9 mouse cellular contexts compared by ENCODE assay signal in genomic region chr13:95017916-95018315, GRCm38 (mm10). TPM values are rescaled to one million over a fixed set of nuclear protein-coding genes. Genes with fewer than 3 reads are reported as not detected.
A peak's percentile ranks its signal among the peaks of the same experiment; 100 is the strongest.
DNase-seq lines count a peak whose midpoint lies in the region; ATAC-seq and TF ChIP-seq lines count a peak whose summit lies in the region.
"Had no signal": no experiment of that assay in that cellular context is flagged by ENCODE, and none has a peak within 500 bp of the region (broad histone marks: within the 10 kb centered on the region; RNA-seq: fewer than 3 reads in every experiment).

No protein-coding gene starts in this region.

- H3K27ac ChIP-seq in ES-Bruce4 (ENCODE audit: insufficient read depth, low read length), result no peak overlapping the region
- no peak overlapping the region for H3K27ac ChIP-seq in embryonic facial prominence, embryonic 15.5 days (replicated peaks)
- H3K27ac ChIP-seq in hindbrain, embryonic 13.5 days, result peak overlapping the region; percentile 58; the same call in 1 of the 2 replicates
- H3K27ac ChIP-seq: heart, embryonic 13.5 days had no signal

- no peaks in the 10 kb centered on the region for H3K9me3 ChIP-seq in ES-Bruce4 (replicated peaks; ENCODE audit: control insufficient read depth, insufficient read depth, low read length, poor library complexity, severe bottlenecking)
- H3K9me3 ChIP-seq in embryonic facial prominence, embryonic 15.5 days (replicated peaks), result no peaks in the 10 kb centered on the region
- H3K9me3 ChIP-seq in hindbrain, embryonic 13.5 days, result no peaks in the 10 kb centered on the region
- H3K9me3 ChIP-seq: heart, embryonic 13.5 days had no signal

- no peak overlapping the region for H3K4me2 ChIP-seq in embryonic facial prominence, embryonic 15.5 days (replicated peaks)
- peak overlapping the region; percentile 29 for H3K4me2 ChIP-seq in hindbrain, embryonic 13.5 days
- H3K4me2 ChIP-seq: heart, embryonic 13.5 days had no signal

- no peak overlapping the region for H3K4me3 ChIP-seq in ES-Bruce4 (ENCODE audit: low read depth, low read length)
- no peak overlapping the region for H3K4me3 ChIP-seq in embryonic facial prominence, embryonic 15.5 days (replicated peaks)
- no peak overlapping the region for H3K4me3 ChIP-seq in hindbrain, embryonic 13.5 days
- H3K4me3 ChIP-seq: heart, embryonic 13.5 days had no signal

- WGBS in embryonic facial prominence, embryonic 15.5 days, result 4% methylated on average over 9 of the region's 9 CpGs
- 6% methylated on average over 9 of the region's 9 CpGs for WGBS in hindbrain, embryonic 13.5 days

- no peaks in the 10 kb centered on the region for H3K4me1 ChIP-seq in ES-Bruce4 (ENCODE audit: control insufficient read depth, insufficient read depth, low read length)
- no peaks in the 10 kb centered on the region for H3K4me1 ChIP-seq in embryonic facial prominence, embryonic 15.5 days
- peaks cover 15% of the 10 kb centered on the region for H3K4me1 ChIP-seq in hindbrain, embryonic 13.5 days (replicated peaks)
- H3K4me1 ChIP-seq: heart, embryonic 13.5 days had no signal

- no peak overlapping the region for H3K9ac ChIP-seq in ES-Bruce4 (ENCODE audit: low read depth, poor library complexity, severe bottlenecking)
- no peak overlapping the region for H3K9ac ChIP-seq in embryonic facial prominence, embryonic 15.5 days
- peak overlapping the region; percentile 46 for H3K9ac ChIP-seq in hindbrain, embryonic 13.5 days
- H3K9ac ChIP-seq: heart, embryonic 13.5 days had no signal

- no peaks in the 10 kb centered on the region for H3K36me3 ChIP-seq in ES-Bruce4 (ENCODE audit: control insufficient read depth, insufficient read depth, low read length, poor library complexity, severe bottlenecking)
- H3K36me3 ChIP-seq in embryonic facial prominence, embryonic 15.5 days, result peaks cover 26% of the 10 kb centered on the region
- H3K36me3 ChIP-seq in hindbrain, embryonic 13.5 days, result peaks cover 22% of the 10 kb centered on the region

- 0 out of 2 replicates have a peak, but pooled peaks have one; percentile 57 for TF ChIP-seq EP300 in ES-Bruce4 (IDR thresholded peaks at IDR 0.05; ENCODE audit: insufficient read depth, low read depth, low read length)

- TF ChIP-seq CTCF in ES-Bruce4 (IDR thresholded peaks at IDR 0.05; ENCODE audit: low read depth, low read length), result peak; percentile 91

- no peak for TF ChIP-seq POLR2A in ES-Bruce4 (IDR thresholded peaks at IDR 0.05; ENCODE audit: insufficient read depth, low read length)

- H3K27me3 ChIP-seq in ES-Bruce4 (ENCODE audit: control insufficient read depth, insufficient read depth, low read length, poor library complexity, severe bottlenecking), result no peaks in the 10 kb centered on the region
- no peaks in the 10 kb centered on the region for H3K27me3 ChIP-seq in embryonic facial prominence, embryonic 15.5 days
- H3K27me3 ChIP-seq in hindbrain, embryonic 13.5 days, result no peaks in the 10 kb centered on the region
- H3K27me3 ChIP-seq: heart, embryonic 13.5 days had no signal

- peak; percentile 18 to 56 for DNase-seq in adrenal gland, postnatal 4 days (ENCODE audit: low spot score in 2 of 2)
- DNase-seq in layer of hippocampus, postnatal 14 days (ENCODE audit: low spot score in 2 of 2), result peak; percentile 74 to 76
- DNase-seq in lung, postnatal 4 days, result peak; percentile 65 to 68
- peak; percentile 82 to 85 for DNase-seq in right cerebral cortex, adult 2 months (ENCODE audit: low spot score in 2 of 2)

- peak; percentile 77 for ATAC-seq in embryonic facial prominence, embryonic 15.5 days (ENCODE audit: insufficient number of reproducible peaks, low FRiP score, low TSS enrichment, low read depth)
- ATAC-seq in hindbrain, embryonic 13.5 days (ENCODE audit: low FRiP score), result peak; percentile 83
- no peak for ATAC-seq in monocyte, adult 5-6 weeks (replicated peaks; ENCODE audit: insufficient number of reproducible peaks, low FRiP score, low TSS enrichment, poor library complexity, severe bottlenecking)

RNA-seq across cellular contexts. Expression of gene Wdr41, which starts 41.8 kb away (rescaled TPM):
- polyA plus RNA-seq in ES-Bruce4 (2011; ENCODE audit: insufficient read depth, insufficient read length, low read depth, missing spikeins), result 13.4 and 14.1 TPM in 2 replicates
- total RNA-seq in adrenal gland, postnatal 4 days (2021), result 10 to 100 TPM; 22.1 to 23.6 TPM
- 26.4 and 27.0 TPM in 2 replicates for polyA plus RNA-seq in embryonic facial prominence, embryonic 15.5 days (2015; fragmentation: Nextera tagmentation; extraction: Ambion mirVana)
- polyA plus RNA-seq in hindbrain, embryonic 13.5 days (2015; fragmentation: Nextera tagmentation; extraction: Ambion mirVana), result 23.2 and 25.0 TPM in 2 replicates
- total RNA-seq in layer of hippocampus, postnatal 14 days (2021), result 10 to 100 TPM; 22.5 to 23.7 TPM
- total RNA-seq in monocyte, adult 5-6 weeks (2017), result 19.1 to 23.9 TPM (median 19.6 TPM) in 3 replicates
